Mouse (Mus musculus): ENCODE measurements at regions not wholly inside any gene's neighbourhood (a gene's known extent, or its start where the extent isn't known, plus 50 kb on each side); places are given as distances from the start of the nearest gene placed in this dataset.

DNA sequence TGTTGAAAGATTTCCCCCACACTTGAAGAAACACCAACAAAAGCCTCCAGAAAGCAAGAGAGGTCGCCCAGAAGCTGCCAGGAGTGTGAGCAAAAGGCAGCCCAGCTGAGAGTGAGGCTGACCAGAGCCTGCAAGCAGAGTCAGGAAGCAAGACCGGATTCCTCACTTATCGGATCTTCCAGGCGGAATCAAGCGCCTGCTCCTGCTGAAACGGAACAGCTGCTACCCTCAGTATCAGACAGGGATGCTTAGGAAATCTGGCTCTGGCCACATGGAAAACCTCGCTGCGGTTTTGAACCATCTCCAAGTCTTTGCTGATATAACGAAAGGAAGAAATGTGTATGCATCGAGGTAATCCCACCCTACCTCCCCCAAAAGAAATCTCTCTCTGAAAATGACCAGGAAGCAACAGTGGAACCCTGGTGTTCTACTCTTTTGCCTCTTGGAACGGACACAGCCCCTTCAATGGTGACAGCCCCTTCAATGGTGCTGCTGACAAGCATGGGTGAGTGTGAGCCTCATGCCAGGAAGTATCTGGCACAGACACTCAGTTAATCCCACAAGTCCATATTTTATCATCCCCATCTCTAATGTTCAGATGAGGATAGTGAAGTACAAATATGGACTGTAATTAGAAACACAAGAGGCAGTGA, 83.3 kb upstream of the Spdye4c start:
- H3K4me1 ChIP-seq (ENCODE audit: control insufficient read depth, insufficient read depth, low read length), result peaks cover 12% of the 10 kb centered on the region
- H3K27me3 ChIP-seq (ENCODE audit: control insufficient read depth, insufficient read depth, low read length), result no peaks in the 10 kb centered on the region; the same call in 1 of the 2 replicates
- peak; percentile 21 to 32 for DNase-seq
- TF ChIP-seq CTCF (IDR thresholded peaks at IDR 0.05; ENCODE audit: borderline replicate concordance, insufficient read depth, low read depth, low read length), result no peak
- no peak for TF ChIP-seq POLR2A (IDR thresholded peaks at IDR 0.05; ENCODE audit: borderline replicate concordance, insufficient read depth, low read length)
- H3K4me3 ChIP-seq (replicated peaks; ENCODE audit: insufficient read depth, low read depth, low read length), result no peak overlapping the region
- 7% methylated on average over 11 of the region's 11 CpGs for WGBS
- no peak overlapping the region for H3K27ac ChIP-seq (ENCODE audit: insufficient read depth, low read length)

- Histone ChIP-seq H3K4me3 (replicated peaks; ENCODE audit: insufficient read depth, low read depth, low read length) (no peak overlapping the region), H3K4me1 (ENCODE audit: control insufficient read depth, insufficient read depth, low read length) (peaks cover 9% of the 10 kb centered on the region), H3K27ac (ENCODE audit: insufficient read depth, low read length) (no peak overlapping the region), H3K27me3 (ENCODE audit: control insufficient read depth, insufficient read depth, low read length) (no peaks in the 10 kb centered on the region; the same call in 1 of the 2 replicates)
- no peak for TF ChIP-seq CTCF (IDR thresholded peaks at IDR 0.05; ENCODE audit: borderline replicate concordance, insufficient read depth, low read depth, low read length)
- WGBS, result 27% methylated on average over 2 of the region's 2 CpGs
- DNase-seq, result no peak
Observed at GRCm38 (mm10) chr2:128508244-128508605, 82.8 kb upstream of the Spdye4c start.

GRCm38 (mm10) chr2:128511291-128511690, 79.7 kb upstream of the Spdye4c start:
- TF ChIP-seq POLR2A (IDR thresholded peaks at IDR 0.05; ENCODE audit: borderline replicate concordance, insufficient read depth, low read length), result no peak
- TF ChIP-seq CTCF (IDR thresholded peaks at IDR 0.05; ENCODE audit: borderline replicate concordance, insufficient read depth, low read depth, low read length), result no peak
- Histone ChIP-seq H3K4me1 (ENCODE audit: control insufficient read depth, insufficient read depth, low read length) (peaks cover 7% of the 10 kb centered on the region), H3K4me3 (replicated peaks; ENCODE audit: insufficient read depth, low read depth, low read length) (no peak overlapping the region), H3K27ac (ENCODE audit: insufficient read depth, low read length) (no peak overlapping the region), H3K27me3 (ENCODE audit: control insufficient read depth, insufficient read depth, low read length) (no peaks in the 10 kb centered on the region; the same call in 1 of the 2 replicates)
- 74% methylated on average over 6 of the region's 6 CpGs for WGBS
- DNase-seq, result no peak

GRCm38 (mm10) chr2:128512852-128513251, 78.2 kb upstream of the Spdye4c start:
- 89% methylated on average over 6 of the region's 6 CpGs for WGBS
- DNase-seq, result no peak
- Histone ChIP-seq H3K4me3 (replicated peaks; ENCODE audit: insufficient read depth, low read depth, low read length) (no peak overlapping the region), H3K27me3 (ENCODE audit: control insufficient read depth, insufficient read depth, low read length) (no peaks in the 10 kb centered on the region; the same call in 1 of the 2 replicates), H3K27ac (ENCODE audit: insufficient read depth, low read length) (no peak overlapping the region), H3K4me1 (ENCODE audit: control insufficient read depth, insufficient read depth, low read length) (peaks cover 2% of the 10 kb centered on the region)
- TF ChIP-seq CTCF (IDR thresholded peaks at IDR 0.05; ENCODE audit: borderline replicate concordance, insufficient read depth, low read depth, low read length) (no peak), POLR2A (IDR thresholded peaks at IDR 0.05; ENCODE audit: borderline replicate concordance, insufficient read depth, low read length) (no peak)

GRCm38 (mm10) chr2:128514463-128515290, 76.3 kb upstream of the Spdye4c start:
- no peak for DNase-seq
- TF ChIP-seq CTCF (IDR thresholded peaks at IDR 0.05; ENCODE audit: borderline replicate concordance, insufficient read depth, low read depth, low read length), result no peak
- no peak for TF ChIP-seq POLR2A (IDR thresholded peaks at IDR 0.05; ENCODE audit: borderline replicate concordance, insufficient read depth, low read length)
- no peaks in the 10 kb centered on the region; the same call in 1 of the 2 replicates for H3K27me3 ChIP-seq (ENCODE audit: control insufficient read depth, insufficient read depth, low read length)
- H3K27ac ChIP-seq (ENCODE audit: insufficient read depth, low read length), result no peak overlapping the region
- H3K4me3 ChIP-seq (replicated peaks; ENCODE audit: insufficient read depth, low read depth, low read length), result no peak overlapping the region
- no peaks in the 10 kb centered on the region for H3K4me1 ChIP-seq (ENCODE audit: control insufficient read depth, insufficient read depth, low read length)
- 62% methylated on average over 17 of the region's 17 CpGs for WGBS

DNA sequence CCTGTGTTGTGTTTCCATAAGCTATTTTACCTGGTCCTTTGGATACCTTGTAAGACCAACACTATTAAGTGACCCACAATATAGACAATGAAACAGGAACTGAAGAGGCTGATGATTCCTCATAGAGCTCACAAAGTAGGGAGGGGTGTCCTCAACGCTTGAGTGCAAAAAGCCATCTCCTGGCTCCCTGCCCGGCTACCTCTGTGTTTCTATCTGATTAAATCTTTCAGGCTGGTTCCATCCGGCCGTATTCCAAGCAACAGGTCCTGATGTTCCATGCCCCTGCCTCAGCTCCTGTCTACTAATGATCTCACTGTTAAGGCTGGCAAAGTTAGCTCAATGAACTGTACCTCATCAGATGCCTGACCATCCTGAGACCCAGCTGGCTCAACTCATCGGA, 75.3 kb upstream of the Spdye4c start:
- no peak for DNase-seq
- Histone ChIP-seq H3K27me3 (ENCODE audit: control insufficient read depth, insufficient read depth, low read length) (no peaks in the 10 kb centered on the region; the same call in 1 of the 2 replicates), H3K4me1 (ENCODE audit: control insufficient read depth, insufficient read depth, low read length) (no peaks in the 10 kb centered on the region), H3K27ac (ENCODE audit: insufficient read depth, low read length) (no peak overlapping the region), H3K4me3 (replicated peaks; ENCODE audit: insufficient read depth, low read depth, low read length) (no peak overlapping the region)
- 24% methylated on average over 5 of the region's 5 CpGs for WGBS
- TF ChIP-seq POLR2A (IDR thresholded peaks at IDR 0.05; ENCODE audit: borderline replicate concordance, insufficient read depth, low read length) (no peak), CTCF (IDR thresholded peaks at IDR 0.05; ENCODE audit: borderline replicate concordance, insufficient read depth, low read depth, low read length) (no peak)

DNA sequence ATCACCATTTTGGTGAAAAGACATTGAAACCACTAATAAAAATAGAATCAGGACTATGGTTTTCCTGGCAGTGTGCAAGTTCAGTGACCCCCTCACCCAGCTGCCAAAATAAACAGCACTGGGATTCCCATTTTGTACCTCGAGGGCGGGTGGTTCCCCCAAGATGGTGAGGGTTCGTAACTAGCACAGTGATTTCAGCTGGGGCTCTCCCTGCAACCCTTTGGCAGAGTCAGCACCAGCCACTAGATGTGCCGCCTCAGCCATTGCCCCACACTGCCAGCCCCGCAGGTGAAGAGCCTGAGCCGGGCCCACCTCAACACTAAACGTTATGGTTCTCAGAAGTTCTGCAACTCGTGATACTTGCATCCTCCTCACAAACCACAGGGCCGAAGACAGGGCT, 74.3 kb upstream of the Spdye4c start:
- DNase-seq, result no peak
- 92% methylated on average over 9 of the region's 9 CpGs for WGBS
- Histone ChIP-seq H3K27ac (ENCODE audit: insufficient read depth, low read length) (no peak overlapping the region), H3K27me3 (ENCODE audit: control insufficient read depth, insufficient read depth, low read length) (no peaks in the 10 kb centered on the region; the same call in 1 of the 2 replicates), H3K4me3 (replicated peaks; ENCODE audit: insufficient read depth, low read depth, low read length) (no peak overlapping the region), H3K4me1 (ENCODE audit: control insufficient read depth, insufficient read depth, low read length) (no peaks in the 10 kb centered on the region)
- TF ChIP-seq POLR2A (IDR thresholded peaks at IDR 0.05; ENCODE audit: borderline replicate concordance, insufficient read depth, low read length) (no peak), CTCF (IDR thresholded peaks at IDR 0.05; ENCODE audit: borderline replicate concordance, insufficient read depth, low read depth, low read length) (no peak)

GRCm38 (mm10) chr2:128518142-128518541, 72.9 kb upstream of the Spdye4c start:
- WGBS, result 97% methylated on average over 3 of the region's 3 CpGs
- Histone ChIP-seq H3K4me1 (ENCODE audit: control insufficient read depth, insufficient read depth, low read length) (no peaks in the 10 kb centered on the region), H3K27me3 (ENCODE audit: control insufficient read depth, insufficient read depth, low read length) (no peaks in the 10 kb centered on the region), H3K4me3 (replicated peaks; ENCODE audit: insufficient read depth, low read depth, low read length) (no peak overlapping the region), H3K27ac (ENCODE audit: insufficient read depth, low read length) (no peak overlapping the region)
- no peak for DNase-seq
- TF ChIP-seq CTCF (IDR thresholded peaks at IDR 0.05; ENCODE audit: borderline replicate concordance, insufficient read depth, low read depth, low read length) (no peak), POLR2A (IDR thresholded peaks at IDR 0.05; ENCODE audit: borderline replicate concordance, insufficient read depth, low read length) (no peak)

Measured in cerebellum, adult 2 months (tissue).